Mouse (Mus musculus) subcutaneous adipose tissue, adult 2 months (tissue): ENCODE data around the gene Krt6a. TPM values are rescaled to one million over a fixed set of nuclear protein-coding genes. Genes with fewer than 3 reads are reported as not detected.

ENCODE experiments used
- polyA plus RNA-seq: library from polyadenylated mRNA; depleted of rRNA; stranded (reverse); fragments of >200 nt; gene quantifications from 2 replicates; pipeline ENCODE4 v1.2.3, GENCODE M21; 2012; ENCODE audit warnings: low replicate concordance; rRNA removed

Gene Krt6a
- polyA plus RNA-seq = not detected in 2 replicates

GRCm38 (mm10) chr15:101694207-101694606 lies at the start of gene Krt6a:
TSS of gene Krt6a (minus strand) at chr15:101694307.

GRCm38 (mm10) chr15:101742711-101743110 lies 48.6 kb upstream of the Krt6a start, which contains the start of gene Krt71:
TSS of gene Krt71 (minus strand) at chr15:101743109.

GRCm38 (mm10) chr15:101712720-101713119 lies 18.6 kb upstream of the Krt6a start, which contains the start of gene Krt5:
TSS of gene Krt5 (minus strand) at chr15:101712898.

GRCm38 (mm10) chr15:101680187-101680586 lies 13.9 kb downstream of the Krt6a start, which contains the start of gene Krt6b:
TSS of gene Krt6b (minus strand) at chr15:101680287.

GRCm38 (mm10) chr15:101647280-101647679 lies 46.8 kb downstream of the Krt6a start, which contains the start of gene Gm5478:
TSS of gene Gm5478 (minus strand) at chr15:101647380.

Other genes starting within 250 kb of the Krt6a start
- gene Krt88, start 246.6 kb downstream of the Krt6a start, polyA plus RNA-seq = not detected in 2 replicates
- 0.35 TPM in 1 of 2 replicates, not detected in the other for gene Krt81, start 230.6 kb downstream of the Krt6a start, polyA plus RNA-seq
- not detected in 2 replicates for gene Krt86, start 220.8 kb downstream of the Krt6a start, polyA plus RNA-seq
- gene Krt83, start 202.8 kb downstream of the Krt6a start, polyA plus RNA-seq = 19.3 TPM in 1 of 2 replicates, not detected in the other
- 3.8 TPM in 1 of 2 replicates, not detected in the other for gene Gm49425, start 177.0 kb downstream of the Krt6a start, polyA plus RNA-seq
- not detected in 2 replicates for gene Krt84, start 161.5 kb downstream of the Krt6a start, polyA plus RNA-seq
- gene Krt82, start 143.6 kb downstream of the Krt6a start, polyA plus RNA-seq = not detected in 2 replicates
- 0.84 TPM in 1 of 2 replicates, not detected in the other for gene Krt90, start 131.4 kb downstream of the Krt6a start, polyA plus RNA-seq
- not detected in 2 replicates for gene Krt75, start 120.4 kb downstream of the Krt6a start, polyA plus RNA-seq
- gene Gm5414, start 66.1 kb downstream of the Krt6a start, polyA plus RNA-seq = not detected in 2 replicates
- not detected in 2 replicates for gene Gm5478, start 46.9 kb downstream of the Krt6a start, polyA plus RNA-seq
- gene Krt6b, start 14.0 kb downstream of the Krt6a start, polyA plus RNA-seq = not detected in 2 replicates
- gene Krt5, start 18.6 kb upstream of the Krt6a start, polyA plus RNA-seq = 0.07 and 3.5 TPM in 2 replicates
- gene Krt71, start 48.8 kb upstream of the Krt6a start, polyA plus RNA-seq = not detected in 2 replicates
- not detected in 2 replicates for gene Krt72, start 92.2 kb upstream of the Krt6a start, polyA plus RNA-seq
- not detected in 2 replicates for gene Krt73, start 108.0 kb upstream of the Krt6a start, polyA plus RNA-seq
- 0.10 TPM in 1 of 2 replicates, not detected in the other for gene Krt2, start 123.9 kb upstream of the Krt6a start, polyA plus RNA-seq
- gene Krt1, start 156.5 kb upstream of the Krt6a start, polyA plus RNA-seq = 0.08 TPM in 1 of 2 replicates, not detected in the other
- not detected in 2 replicates for gene Krt77, start 175.4 kb upstream of the Krt6a start, polyA plus RNA-seq
- gene Krt76, start 198.6 kb upstream of the Krt6a start, polyA plus RNA-seq = 0.13 TPM in 1 of 2 replicates, not detected in the other
- 0.07 and 0.53 TPM in 2 replicates for gene Krt4, start 230.4 kb upstream of the Krt6a start, polyA plus RNA-seq
- 2.7 and 9.0 TPM in 2 replicates for gene Krt79, start 246.0 kb upstream of the Krt6a start, polyA plus RNA-seq